Mouse (Mus musculus) cerebral cortex, adult 2 months (tissue): ENCODE data around the gene Nck1.

Experiments
- WGBS: fragments of 180-500 bp; shearing (Covaris S2); methylation state at CpG from one replicate; pipeline ENCODE4 v1.1.7; 2018; 5-methylcytosine and 5-hydroxymethylcytosine counted together

The Nck1 gene

GRCm38 (mm10) chr9:100545715-100546593, at the start of gene Nck1:
Nck1 (minus strand) TSS chr9:100546134.
- under 1% methylated on average over 91 of the region's 93 CpGs for WGBS

- WGBS, result 28% methylated on average over 4 of the region's 4 CpGs
Measured at GRCm38 (mm10) chr9:100590462-100590861, 44.5 kb upstream of the Nck1 start.

- 94% methylated on average over 4 of the region's 4 CpGs for WGBS
Measured at GRCm38 (mm10) chr9:100584031-100584430, 38.1 kb upstream of the Nck1 start.

GRCm38 (mm10) chr9:100582883-100583575, 37.1 kb upstream of the Nck1 start:
- 65% methylated on average over 13 of the region's 13 CpGs for WGBS

- 63% methylated on average over 13 of the region's 13 CpGs for WGBS
Measured at GRCm38 (mm10) chr9:100581543-100582492, 35.9 kb upstream of the Nck1 start.

GRCm38 (mm10) chr9:100580196-100580740, 34.3 kb upstream of the Nck1 start:
- WGBS, result 61% methylated on average over 20 of the region's 20 CpGs

GRCm38 (mm10) chr9:100573942-100574341, 28.0 kb upstream of the Nck1 start:
- 24% methylated on average over 5 of the region's 5 CpGs for WGBS

- 64% methylated on average over 2 of the region's 2 CpGs for WGBS
Measured at GRCm38 (mm10) chr9:100573300-100573699, 27.4 kb upstream of the Nck1 start.

GRCm38 (mm10) chr9:100571511-100571910, 25.6 kb upstream of the Nck1 start:
- 65% methylated on average over 1 of the region's 1 CpGs for WGBS

- WGBS, result under 1% methylated on average over 50 of the region's 55 CpGs
Measured at GRCm38 (mm10) chr9:100570626-100571233, 24.8 kb upstream of the Nck1 start, which contains the start of gene Slc35g2. Slc35g2 (minus strand) TSS chr9:100571090.

- 14% methylated on average over 32 of the region's 32 CpGs for WGBS
Measured at GRCm38 (mm10) chr9:100569798-100570625, 24.1 kb upstream of the Nck1 start.

- 50% methylated on average over 10 of the region's 10 CpGs for WGBS
Measured at GRCm38 (mm10) chr9:100560251-100560890, 14.4 kb upstream of the Nck1 start.

GRCm38 (mm10) chr9:100558023-100558573, 12.2 kb upstream of the Nck1 start:
- WGBS, result 74% methylated on average over 4 of the region's 4 CpGs

GRCm38 (mm10) chr9:100555686-100556085, 9.8 kb upstream of the Nck1 start:
- WGBS, result 82% methylated on average over 5 of the region's 5 CpGs

GRCm38 (mm10) chr9:100548313-100548712, 2.4 kb upstream of the Nck1 start:
- WGBS, result 95% methylated on average over 2 of the region's 2 CpGs

- 3% methylated on average over 9 of the region's 9 CpGs for WGBS
Measured at GRCm38 (mm10) chr9:100546594-100546910, 618 bp upstream of the Nck1 start.

- WGBS, result under 1% methylated on average over 38 of the region's 38 CpGs
Measured at GRCm38 (mm10) chr9:100544948-100545714, 803 bp downstream of the Nck1 start.

GRCm38 (mm10) chr9:100535618-100536262, 10.2 kb downstream of the Nck1 start:
- 53% methylated on average over 2 of the region's 2 CpGs for WGBS
